Mouse (Mus musculus) stomach, postnatal 0 days (tissue): ENCODE data around the gene Wipf1.

Experiments used
- CTCF ChIP-seq: IDR thresholded peaks from 2 replicates; pipeline ENCODE4 v1.5.1; 2016; ENCODE audit warnings: antibody characterized with exemption, low read depth, mild to moderate bottlenecking, moderate library complexity
- EP300 ChIP-seq: optimal IDR thresholded peaks from 2 replicates; pipeline ENCODE3; 2016; ENCODE audit warnings: antibody characterized with exemption

GRCm38 (mm10) chr2:73530487-73530886 is 953 bp upstream of the Wipf1 start:
- TF ChIP-seq CTCF (no peak), EP300 (no peak)
